Mouse (Mus musculus) thymus, postnatal 25 days (tissue): ENCODE measurements around the gene Zfp541.
A peak's percentile ranks its signal among the peaks of the same experiment; 100 is the strongest.

ENCODE experiments used
- DNase-seq: peaks from one replicate; pipeline ENCODE4 v3.0.0; 2022

The Zfp541 gene

DNA sequence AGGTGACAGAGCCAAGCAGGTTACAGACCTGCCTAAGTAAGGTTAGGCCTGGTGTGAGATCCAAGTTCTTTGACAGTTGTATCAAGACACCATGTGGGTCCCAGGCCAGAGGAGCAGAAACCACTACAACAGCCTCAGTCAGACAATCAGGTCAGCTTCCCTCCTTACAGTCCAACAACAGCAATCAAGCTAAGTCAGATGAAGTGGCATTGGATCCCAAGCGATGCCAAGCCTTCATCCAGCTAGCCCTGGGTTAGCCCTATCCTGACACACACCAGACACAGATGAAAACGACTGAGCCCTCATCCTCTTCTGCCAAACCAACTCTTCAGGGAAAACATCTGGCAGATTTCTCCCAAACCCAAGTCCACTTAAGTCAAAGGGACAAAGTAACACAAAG lies 16.1 kb upstream of the Zfp541 start:
- DNase-seq = no peak

- peak; percentile 84 for DNase-seq
Observed at GRCm38 (mm10) chr7:16046101-16046480, 15.5 kb upstream of the Zfp541 start.

DNA sequence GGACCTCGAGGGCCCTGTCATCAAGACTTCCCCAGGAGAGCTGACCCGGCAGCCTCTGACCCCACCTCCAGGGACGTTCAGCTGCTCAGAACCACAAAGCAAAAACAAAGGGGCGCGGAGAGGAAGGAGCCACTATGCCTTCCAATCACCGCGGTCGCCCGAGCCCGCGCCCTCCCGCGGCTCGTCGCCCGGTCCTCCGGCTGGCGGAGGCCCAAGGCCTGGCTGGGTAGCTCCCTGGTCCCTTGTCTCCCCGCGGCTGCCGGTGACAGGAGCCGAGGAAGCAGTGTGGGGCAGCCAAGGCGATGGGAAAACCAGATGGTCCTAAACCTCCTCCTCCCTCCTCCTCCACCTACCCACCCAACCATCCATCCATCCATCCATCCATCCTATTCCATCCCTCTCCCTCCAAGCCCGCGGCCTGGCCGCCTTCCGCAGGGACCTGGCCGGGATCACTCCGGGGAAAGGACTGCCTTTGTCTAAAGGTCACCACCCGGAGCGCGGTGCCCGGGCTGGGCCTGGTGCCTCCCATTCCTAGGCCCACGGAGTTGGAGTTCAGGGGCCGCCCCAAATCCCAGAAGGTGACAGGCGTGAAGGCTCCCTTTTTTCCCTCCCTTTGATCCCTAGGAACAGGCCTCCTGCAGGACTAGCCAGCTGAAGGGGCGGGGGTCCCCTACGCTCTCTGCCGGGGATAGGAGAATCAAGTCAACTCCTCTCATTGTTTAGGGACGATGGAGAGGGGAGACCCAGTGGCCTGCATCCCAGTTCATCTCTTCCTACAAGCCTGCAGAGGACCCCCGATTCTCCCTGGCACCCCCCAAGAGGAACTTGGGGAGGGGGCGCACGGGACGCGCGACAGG lies 14.9 kb upstream of the Zfp541 start:
- peak; percentile 75 for DNase-seq

GRCm38 (mm10) chr7:16047338-16048146 lies 14.1 kb upstream of the Zfp541 start, which contains the start of gene Bicra:
TSS of gene Bicra (minus strand) at chr7:16047921.
- DNase-seq = peak; percentile 85

- peak; percentile 98 for DNase-seq
Observed at GRCm38 (mm10) chr7:16048164-16048564, 13.4 kb upstream of the Zfp541 start.

DNA sequence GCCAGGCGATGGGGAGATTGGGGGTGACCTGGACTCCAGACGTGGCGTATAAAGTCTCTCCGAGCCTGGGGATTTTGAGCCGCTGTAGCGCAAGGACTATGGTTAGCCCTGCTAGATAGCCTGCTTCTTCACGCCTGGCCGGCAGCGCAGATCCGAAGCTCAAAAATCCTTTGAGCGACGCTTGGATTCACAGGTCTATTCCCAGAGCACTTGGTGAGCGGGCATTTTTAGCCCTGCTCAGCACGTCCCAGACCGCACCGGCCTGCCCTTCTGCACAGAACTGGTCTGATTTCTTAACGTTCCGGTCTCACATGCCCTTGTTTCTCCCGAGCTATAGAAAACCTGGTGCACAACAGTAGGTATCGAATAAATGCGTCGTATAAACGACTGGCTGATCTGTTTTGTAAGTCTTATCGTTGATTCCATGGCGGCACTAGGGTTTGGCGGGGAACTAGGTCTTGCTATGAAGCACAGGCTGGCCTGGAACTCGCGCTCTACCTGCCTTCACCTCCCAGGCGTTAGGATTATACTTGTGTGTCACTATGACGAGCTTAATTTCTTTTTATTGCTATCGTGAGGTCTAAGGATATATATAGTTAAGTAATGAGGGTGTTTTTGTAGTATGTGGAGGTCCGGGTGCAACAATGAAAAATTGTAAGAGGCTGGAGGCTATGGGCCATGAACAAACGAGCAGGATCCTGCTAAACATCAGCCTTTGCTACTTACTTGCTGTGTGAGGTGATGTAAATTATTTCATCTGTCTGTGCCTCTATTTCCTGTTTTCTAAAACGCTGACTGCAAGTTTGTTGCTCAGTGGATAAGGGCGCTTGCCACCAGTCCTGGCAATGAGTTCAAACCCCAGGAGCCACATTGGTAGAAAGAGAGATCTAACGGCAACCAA lies 12.7 kb upstream of the Zfp541 start:
- no peak for DNase-seq

GRCm38 (mm10) chr7:16049576-16049915 lies 12.1 kb upstream of the Zfp541 start:
- DNase-seq = no peak

DNA sequence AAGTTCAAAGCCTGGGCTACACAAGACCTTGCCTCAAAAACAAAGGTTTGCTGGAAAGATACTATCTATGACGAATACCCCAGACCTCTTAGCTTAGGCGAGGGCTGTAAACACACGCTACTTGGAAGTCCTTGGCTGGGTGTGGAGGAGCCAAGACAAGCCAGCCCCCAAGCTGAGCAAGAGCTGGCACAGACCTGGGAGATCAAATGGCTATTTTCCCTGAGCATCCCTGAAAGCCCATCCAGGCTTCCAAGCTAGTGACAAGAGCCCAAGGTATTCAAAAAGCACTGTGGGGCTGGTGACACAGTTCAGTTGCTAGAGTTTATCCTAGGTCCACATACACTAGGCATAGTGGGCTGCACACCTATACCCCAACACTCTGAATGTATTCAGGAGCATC lies 11.0 kb upstream of the Zfp541 start:
- DNase-seq = no peak

- peak; percentile 89 for DNase-seq
Observed at GRCm38 (mm10) chr7:16051883-16052595, 9.6 kb upstream of the Zfp541 start.

DNA sequence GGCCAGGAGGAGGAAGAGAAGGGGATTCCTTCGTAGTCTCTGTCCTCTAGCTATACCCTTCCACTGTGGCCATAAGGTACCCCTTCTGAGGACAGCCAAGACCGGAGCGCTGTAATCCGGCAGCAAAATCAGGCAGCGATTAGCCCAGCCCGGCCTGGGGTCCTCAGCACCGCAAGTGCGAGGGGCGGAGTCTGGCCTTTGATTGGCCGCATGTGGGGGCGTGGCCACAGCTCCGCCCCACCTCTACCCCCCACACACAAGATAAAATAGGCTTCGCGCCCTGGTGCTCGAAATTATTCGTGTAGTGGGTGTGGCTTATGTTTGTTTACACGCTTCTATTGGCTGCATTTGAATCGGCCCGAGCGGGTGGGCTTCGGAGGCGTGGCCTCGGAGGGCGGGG lies 8.9 kb upstream of the Zfp541 start:
- peak; percentile 97 for DNase-seq

DNA sequence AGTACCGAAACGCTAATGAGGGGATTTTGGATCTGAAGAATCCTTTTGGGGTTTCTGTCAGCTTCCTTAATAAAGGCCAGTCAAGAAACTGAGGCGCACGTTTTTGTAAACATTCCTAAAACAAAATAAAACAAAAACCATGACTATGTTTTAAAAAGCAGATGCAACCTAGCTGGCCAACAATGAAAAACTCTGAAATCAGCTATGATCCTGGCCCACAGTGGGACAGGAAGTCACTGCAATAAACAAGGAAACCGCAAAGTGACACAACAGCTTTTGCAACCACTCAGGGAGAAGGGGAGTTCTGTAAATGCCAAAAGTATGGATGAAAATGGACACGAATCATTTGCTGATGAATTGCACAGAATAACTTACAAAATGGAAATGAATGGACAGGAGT lies 8.5 kb upstream of the Zfp541 start:
- no peak for DNase-seq

DNA sequence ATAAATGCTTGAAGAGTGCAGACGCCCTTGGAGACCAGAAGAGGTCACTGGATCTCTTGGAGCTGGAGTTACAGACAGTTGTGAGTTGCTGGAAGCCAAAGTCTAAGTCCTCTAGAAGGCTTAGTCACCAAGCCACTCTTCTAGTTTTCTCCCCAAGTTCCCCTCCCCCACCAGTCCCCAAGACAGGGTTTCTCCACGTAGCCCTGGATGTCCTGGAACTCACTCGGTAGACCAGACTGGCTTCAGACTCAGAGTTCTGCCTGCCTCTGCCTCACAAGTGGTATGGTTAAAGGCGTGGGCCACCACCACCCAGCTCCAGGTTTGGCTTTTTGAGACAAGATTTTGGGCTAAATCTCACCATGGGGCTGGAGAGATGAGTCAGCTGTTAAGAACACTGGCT lies 6.6 kb upstream of the Zfp541 start:
- no peak for DNase-seq

DNA sequence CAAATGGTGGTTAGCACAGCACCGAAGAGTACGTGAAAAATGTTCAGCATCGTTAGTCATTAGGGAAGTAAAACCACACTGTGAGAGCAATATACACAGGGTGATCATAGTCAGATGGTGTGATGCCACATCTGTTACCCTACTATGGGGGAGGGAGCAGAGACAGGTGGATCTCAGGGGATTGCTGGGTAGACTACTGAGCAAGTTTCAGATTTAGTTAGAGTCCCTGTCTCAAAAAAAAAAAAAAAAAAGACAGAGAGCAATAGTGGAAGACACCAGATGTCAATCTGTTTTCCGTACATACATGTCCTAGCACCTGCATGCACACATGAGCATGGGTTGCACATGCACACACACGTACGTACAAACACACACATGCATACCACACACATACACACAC lies 5.9 kb upstream of the Zfp541 start:
- DNase-seq = no peak

DNA sequence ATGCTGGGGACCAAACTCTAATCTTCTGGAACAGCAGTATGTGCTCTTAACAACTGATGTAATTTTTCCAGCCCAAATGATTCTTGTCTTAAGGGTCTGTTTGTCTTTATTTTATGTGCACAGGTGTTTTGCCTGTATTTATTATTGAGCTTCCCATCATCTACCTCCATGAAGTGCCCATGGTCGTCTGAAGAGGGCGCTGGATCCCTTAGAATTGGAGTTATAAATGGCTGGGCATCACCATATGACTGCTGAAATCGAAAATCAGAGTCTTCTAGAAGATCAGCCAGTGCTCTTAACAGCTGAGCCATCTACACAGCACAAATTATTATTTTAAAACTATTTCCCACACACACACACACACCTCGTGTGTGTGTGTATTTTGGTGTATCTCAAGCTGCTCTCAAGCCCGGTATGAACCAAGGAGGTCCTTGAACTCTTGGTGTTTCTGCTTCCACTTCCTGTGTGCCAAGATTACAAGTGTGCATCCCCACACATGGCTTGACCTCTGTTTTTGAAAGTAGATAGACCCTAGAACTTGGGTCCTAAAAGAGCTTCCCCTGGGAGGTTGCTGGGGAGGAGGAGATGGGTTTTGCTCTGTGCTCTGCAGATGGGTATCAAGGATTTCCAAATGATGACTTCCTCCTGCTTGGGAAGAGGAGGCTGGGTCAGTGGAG lies 5.0 kb upstream of the Zfp541 start:
- no peak for DNase-seq

GRCm38 (mm10) chr7:16057136-16057534 lies 4.5 kb upstream of the Zfp541 start:
- DNase-seq = peak; percentile 31

GRCm38 (mm10) chr7:16062099-16062420 lies 446 bp downstream of the Zfp541 start:
- DNase-seq = no peak

DNA sequence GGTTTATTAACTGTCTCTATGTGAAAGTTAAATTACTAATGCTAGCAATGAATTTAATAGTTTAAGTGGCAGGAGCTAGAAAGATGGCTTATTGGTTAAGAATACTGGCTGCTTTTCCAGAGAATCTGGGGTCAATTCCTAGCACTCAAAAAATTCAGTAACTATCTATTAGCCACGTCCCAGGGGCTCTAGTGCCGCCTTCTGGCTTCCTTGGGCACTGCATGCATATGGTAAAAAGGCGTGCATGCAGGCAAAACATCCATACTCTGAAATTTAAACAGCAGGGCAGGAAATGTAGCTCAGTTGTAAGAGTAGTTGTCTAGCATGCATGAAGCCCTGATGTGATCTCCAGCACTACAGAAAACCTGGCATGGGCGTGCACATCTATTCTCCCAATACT lies 1.9 kb downstream of the Zfp541 start:
- DNase-seq = peak; percentile 41

DNA sequence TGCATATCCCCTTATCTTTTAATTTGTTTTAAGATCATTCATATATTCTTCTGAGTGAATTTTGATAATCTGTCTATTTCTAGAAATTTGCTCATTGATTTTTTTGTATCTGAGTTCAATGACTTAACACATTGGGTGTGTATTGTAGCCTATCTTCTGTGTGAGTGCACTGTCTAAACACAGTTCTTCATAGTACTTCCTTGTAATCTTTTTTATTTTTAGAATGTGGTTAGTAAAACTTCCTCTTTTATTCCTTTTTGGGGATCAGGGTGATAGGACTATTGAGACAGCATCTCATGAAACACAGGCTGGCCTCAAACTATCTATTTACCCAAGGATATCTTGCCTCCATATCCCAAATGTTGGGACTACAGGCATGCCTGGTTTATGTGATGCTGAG lies 9.2 kb downstream of the Zfp541 start:
- no peak for DNase-seq

- DNase-seq = no peak
Observed at GRCm38 (mm10) chr7:16071906-16072305, 10.3 kb downstream of the Zfp541 start.

GRCm38 (mm10) chr7:16079947-16080346 lies 18.3 kb downstream of the Zfp541 start:
- DNase-seq = no peak

DNA sequence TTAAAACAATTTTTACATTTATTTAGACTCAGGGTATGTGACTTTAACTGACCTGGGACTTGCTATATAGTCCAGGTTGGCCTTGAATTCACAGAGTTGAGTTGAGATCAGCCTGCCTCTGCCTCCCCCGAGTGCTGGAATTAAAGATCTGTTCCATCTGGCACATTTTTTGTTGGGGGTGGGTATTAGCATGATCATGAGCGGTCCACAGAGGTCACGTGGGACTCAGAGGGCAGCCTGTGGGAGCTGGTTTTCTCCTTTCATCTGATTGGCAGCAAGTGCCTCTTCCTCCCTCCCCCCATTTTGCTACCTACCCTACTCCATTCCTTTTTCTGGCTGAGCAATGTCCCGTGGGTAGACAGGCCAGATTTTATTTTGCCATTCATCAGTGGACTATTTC lies 19.0 kb downstream of the Zfp541 start:
- DNase-seq = no peak

DNA sequence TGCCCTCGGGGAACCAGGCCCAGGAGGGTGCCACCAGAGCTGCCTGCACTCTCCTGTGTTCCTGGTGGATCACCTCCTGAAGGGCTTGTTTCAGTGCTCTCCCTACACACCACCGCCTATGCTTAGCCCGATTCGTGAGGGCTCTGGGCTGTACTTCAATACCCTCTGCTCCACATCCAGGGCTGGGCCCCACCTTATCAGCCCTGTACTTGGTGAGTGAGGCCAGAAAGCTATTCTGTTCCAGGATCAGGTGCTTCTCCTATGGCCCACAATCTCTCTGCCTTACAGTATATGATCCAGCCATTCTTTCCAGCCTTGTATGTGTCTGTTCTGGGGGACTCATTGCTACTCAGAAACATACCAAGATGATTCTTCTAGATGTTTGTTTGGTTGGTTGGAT lies 21.7 kb downstream of the Zfp541 start:
- no peak for DNase-seq
